Mouse (Mus musculus) large intestine, adult 2 months (tissue): Measurements from ENCODE around the gene BC034090. TPM values are rescaled to one million over a fixed set of nuclear protein-coding genes. Genes with fewer than 3 reads are reported as not detected.

Experiments
- DNase-seq: peaks from one replicate; pipeline ENCODE4 v3.0.0-alpha.2; 2012; ENCODE audit warnings: low read depth, low spot score
- WGBS: fragments of 180-500 bp; shearing (Covaris S2); methylation state at CpG from one replicate; pipeline ENCODE4 v1.1.7; 2018; 5-methylcytosine and 5-hydroxymethylcytosine counted together
- polyA plus RNA-seq: library from polyadenylated mRNA; depleted of rRNA; stranded (reverse); fragments of >200 nt; gene quantifications from 2 replicates; pipeline ENCODE4 v1.2.3, GENCODE M21; 2012

BC034090 gene
- polyA plus RNA-seq, 1 experiment: 2.4 TPM

GRCm38 (mm10) chr1:155222101-155222669 lies 22.1 kb downstream of the BC034090 start:
- 73% methylated on average over 11 of the region's 11 CpGs for WGBS
- DNase-seq: no peak

DNA sequence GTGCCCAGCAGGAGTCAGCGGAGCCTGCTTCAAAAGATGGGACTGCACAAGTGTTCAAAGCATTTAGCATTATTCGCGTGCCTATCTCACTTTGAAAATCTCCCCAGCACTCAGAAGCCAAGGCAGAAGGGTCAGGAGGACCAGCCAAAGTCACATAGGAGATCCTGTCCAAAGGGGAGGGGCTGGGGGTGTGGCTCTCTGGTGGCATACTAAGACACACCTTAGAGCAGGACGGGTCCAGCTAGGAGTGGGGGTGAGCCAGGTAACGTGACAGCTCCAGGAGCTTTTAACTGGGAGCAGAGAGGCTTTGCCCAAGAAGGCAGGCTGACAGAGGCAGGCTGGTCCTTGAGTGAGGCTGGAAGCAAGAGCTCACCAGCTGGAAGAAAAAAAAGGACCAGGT lies 25.3 kb downstream of the BC034090 start:
- no peak for DNase-seq
- WGBS: 58% methylated on average over 5 of the region's 5 CpGs

GRCm38 (mm10) chr1:155217865-155218541 lies 26.2 kb downstream of the BC034090 start:
- DNase-seq: no peak
- WGBS: 50% methylated on average over 9 of the region's 9 CpGs

GRCm38 (mm10) chr1:155216844-155217243 lies 27.4 kb downstream of the BC034090 start:
- 86% methylated on average over 6 of the region's 6 CpGs for WGBS
- no peak for DNase-seq

GRCm38 (mm10) chr1:155216313-155216712 lies 27.9 kb downstream of the BC034090 start:
- 80% methylated on average over 11 of the region's 11 CpGs for WGBS
- no peak for DNase-seq

DNA sequence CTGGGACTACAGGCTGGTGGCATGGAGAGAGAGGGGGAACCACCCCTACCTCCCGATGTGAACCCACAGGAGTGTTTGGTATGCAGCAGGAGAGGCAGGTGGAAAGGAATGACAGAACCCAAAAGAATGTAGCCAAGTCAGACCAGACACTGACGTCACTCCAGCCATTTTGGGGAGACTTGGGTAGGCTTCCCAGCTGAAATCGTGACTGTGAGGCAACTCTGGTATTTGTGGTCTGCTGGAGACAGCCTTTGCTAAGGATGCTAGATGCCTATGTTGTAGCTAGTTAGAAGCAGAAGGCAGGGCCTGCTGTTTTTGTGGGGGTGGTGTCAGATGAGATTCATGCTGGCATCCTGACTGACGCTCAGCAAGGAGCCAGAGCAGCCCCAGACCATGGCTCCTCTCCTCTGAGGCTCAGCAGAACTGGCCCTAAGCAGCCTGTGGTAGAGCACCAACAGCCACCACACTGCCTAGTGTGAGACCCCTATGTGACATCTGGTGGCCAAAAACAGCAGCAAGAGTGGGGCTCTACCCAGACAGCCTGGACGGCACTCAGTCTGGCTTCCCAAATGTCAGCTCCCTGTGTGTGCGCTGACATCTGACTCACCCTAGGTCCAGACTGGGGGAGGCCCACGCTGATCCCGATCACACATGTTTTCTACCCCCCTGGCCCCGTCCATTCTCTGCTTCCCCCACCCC lies 29.0 kb downstream of the BC034090 start:
- DNase-seq: no peak
- 63% methylated on average over 9 of the region's 9 CpGs for WGBS

DNA sequence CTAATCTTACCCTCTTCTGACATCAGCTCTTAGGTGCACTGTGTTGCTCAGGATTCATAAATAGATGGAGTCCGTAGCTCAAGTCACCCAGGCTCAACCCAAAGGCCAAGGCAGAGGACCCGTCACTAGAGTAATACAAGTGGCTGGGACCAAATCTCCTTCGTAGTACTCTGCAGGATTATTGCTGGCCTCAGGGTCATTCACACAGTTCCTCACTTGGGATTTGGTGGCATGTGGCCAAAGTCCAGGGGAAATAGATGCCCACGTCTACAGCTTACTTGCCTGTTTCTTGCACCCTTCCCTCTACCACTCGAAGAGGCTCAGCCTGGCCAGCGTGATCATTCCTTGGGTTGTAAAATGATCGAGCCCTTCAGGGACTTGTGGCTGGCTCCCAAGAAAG lies 30.3 kb downstream of the BC034090 start:
- DNase-seq: no peak
- 49% methylated on average over 7 of the region's 7 CpGs for WGBS

DNA sequence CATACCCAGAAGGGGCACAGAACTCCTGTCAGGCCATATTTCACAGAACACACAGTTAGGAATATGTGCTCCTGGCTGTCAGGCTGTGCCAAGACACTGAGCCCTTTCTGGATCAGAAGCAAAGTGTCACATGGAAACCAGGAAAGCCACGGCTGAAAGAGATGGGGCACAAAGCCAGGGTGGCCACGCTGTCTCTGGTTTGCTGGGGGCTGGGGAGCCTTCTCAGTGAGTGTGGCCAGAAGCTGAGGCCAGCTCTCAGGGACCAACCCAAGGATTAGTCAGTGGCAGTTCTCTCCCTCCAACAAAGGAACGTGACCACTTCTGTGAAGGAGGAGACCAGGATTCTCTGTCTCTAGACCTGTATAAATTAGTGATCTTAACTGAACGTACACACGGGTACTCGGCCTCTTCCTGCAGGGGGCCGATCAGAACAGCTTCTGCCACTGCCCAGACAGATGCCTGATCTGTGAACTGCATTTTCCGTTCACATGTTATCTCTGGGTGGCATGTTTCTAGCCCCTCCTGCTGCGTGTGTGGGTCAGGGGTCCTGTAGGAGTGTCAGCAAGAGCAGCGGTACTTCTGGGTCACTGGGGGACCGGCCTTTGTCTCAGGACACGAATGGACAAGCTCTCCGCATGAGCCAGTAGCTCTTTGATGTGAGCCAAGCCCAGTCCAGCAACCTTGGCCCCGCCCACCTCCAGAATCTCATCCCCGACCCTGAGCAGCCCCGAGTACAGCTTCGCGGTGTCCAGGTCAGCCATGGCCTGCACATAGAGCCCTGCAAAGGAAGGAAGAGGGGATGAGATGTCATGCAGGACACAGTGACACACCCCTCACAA lies 31.1 kb downstream of the BC034090 start:
- WGBS: 30% methylated on average over 18 of the region's 18 CpGs
- DNase-seq: no peak

GRCm38 (mm10) chr1:155212493-155212892 lies 31.8 kb downstream of the BC034090 start:
- no peak for DNase-seq
- WGBS: 42% methylated on average over 6 of the region's 6 CpGs

DNA sequence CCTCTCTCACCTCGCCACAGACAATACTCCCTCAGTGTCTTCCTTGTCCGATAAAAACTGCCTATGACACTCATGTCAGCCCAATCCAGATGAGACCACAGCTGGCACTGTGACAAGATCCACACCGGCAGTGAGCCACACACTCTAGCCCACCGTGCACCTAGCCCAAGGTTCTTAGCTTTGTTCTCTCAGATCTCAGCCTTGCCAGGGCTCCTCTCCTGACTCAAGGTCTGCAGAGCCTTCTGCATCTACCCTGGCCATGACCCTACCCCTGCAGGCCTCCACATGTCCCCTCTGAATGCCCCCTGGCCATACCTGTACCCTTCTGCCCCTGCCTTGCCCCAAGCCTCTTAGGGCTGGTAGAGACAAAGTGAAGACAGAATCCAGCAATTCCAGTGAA lies 32.2 kb downstream of the BC034090 start:
- WGBS: 61% methylated on average over 4 of the region's 4 CpGs
- DNase-seq: no peak

DNA sequence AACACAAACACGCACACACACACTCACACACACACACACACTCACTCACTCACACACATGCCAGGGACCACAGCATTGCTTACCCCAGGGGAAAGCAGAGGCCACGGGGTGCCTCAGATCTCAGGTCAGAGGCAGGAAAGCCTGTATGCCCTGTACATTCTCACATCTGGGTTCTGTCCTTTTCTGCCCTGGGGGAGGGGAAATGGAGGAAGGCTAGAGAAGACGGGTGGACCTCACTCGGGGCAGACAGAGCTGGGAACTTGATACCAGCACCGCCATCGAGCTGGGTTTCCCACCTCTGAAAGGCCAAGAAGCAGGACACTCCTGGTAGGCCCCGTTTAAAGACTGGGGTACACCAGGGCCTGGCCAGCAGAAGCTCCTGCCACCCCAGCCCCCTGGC lies 33.2 kb downstream of the BC034090 start:
- no peak for DNase-seq
- WGBS: 72% methylated on average over 7 of the region's 7 CpGs

DNA sequence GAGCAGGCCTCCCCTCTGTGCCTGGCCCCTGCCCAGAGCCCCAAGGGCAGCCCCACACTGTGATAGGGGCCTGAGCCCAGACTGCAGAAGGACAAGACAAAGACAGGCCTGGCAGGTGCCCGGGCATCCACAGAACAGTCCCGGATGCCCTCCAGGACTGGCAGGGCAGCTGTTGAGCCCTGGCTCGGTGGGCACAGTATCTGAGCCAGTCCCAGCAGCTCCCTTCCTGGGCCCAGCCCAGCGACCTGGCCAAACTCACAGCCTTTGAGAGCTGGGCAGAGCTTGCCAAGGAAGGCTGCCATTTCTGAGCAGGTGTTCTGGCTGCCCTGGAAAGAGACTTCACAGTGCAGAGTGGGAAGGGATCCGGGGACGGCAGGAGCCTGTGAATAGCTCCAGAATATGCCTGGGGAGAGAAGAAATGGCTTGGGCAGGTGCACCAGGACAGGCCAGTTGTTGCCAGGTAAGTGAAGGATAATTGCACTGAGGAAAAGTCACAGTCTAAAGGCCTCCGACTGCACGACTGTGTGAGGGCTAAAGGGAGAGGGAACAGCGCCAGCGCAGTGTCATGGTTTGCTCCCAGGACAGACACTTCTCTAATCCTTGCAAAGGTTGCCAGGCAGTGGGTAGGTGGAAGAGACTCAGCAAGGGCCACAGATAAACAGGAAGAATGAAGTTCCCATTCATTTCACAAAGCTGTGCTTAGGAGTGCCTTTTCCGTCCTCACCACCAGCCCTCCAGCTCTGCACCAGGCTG lies 34.1 kb downstream of the BC034090 start:
- 43% methylated on average over 11 of the region's 11 CpGs for WGBS
- no peak for DNase-seq

DNA sequence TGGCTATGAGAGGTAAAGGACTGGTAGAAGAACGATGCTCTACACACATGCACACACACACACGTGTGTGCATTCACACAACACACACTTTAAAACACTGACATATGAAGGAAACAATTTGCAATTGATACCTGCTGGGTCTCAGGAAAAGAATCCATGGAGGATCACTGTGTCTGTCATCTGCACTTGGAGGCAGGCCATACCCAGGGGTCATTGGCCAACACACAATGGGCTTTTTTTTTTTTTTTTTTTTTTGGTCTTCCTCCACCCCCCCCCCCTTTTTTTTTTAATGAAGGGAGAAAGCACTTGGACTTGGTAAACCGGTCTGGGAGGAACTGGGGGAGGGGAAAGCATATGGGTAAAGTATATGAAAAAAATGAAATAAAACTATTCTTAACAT lies 36.4 kb downstream of the BC034090 start:
- DNase-seq: no peak
- 62% methylated on average over 3 of the region's 3 CpGs for WGBS

- WGBS: 71% methylated on average over 19 of the region's 19 CpGs
- DNase-seq: no peak
Measured at GRCm38 (mm10) chr1:155205822-155206660, 38.2 kb downstream of the BC034090 start.

- DNase-seq: no peak
- 42% methylated on average over 7 of the region's 7 CpGs for WGBS
Measured at GRCm38 (mm10) chr1:155205311-155205710, 38.9 kb downstream of the BC034090 start.

DNA sequence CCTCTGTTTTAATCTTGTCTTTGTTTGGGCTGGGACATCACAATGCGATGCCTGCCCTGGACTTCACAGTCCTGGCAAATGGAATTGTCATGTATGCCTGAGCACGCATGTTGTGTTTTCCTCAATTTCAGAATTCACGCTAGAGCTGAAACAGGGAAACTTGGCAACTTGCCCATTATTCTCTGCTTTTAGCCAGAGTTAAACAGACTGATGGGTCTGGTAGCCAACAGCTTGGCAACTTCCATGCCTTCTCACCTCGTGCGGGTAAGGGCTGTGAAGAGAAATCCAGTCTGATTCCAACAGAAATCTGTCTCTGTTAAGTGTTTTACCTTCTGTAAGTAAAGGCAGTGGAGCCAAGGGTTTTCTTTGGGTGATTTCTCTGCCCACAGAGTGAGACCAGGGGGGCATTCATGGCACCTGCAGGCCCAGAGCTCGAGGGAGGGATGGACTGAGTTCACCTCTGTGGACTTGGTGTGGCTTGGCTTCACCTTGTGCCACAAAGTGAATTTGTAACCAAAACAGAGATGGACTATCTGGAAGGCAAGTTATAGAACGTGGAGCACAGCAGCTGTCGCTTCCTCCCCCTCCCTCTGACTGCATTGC lies 39.6 kb downstream of the BC034090 start:
- WGBS: 75% methylated on average over 8 of the region's 8 CpGs
- DNase-seq: no peak

GRCm38 (mm10) chr1:155203954-155204353 lies 40.3 kb downstream of the BC034090 start:
- WGBS: 98% methylated on average over 12 of the region's 12 CpGs
- DNase-seq: no peak

- DNase-seq: no peak
Measured at GRCm38 (mm10) chr1:155203101-155203500, 41.1 kb downstream of the BC034090 start.

More at GRCm38 (mm10) chr1:155203101-155203500, 41.1 kb downstream of the BC034090 start:
- WGBS: 69% methylated on average over 7 of the region's 7 CpGs
